Mouse (Mus musculus): ENCODE results near the gene Iqschfp. TPM values are rescaled to one million over a fixed set of nuclear protein-coding genes. Genes with fewer than 3 reads are reported as not detected.

Iqschfp gene
- polyA plus RNA-seq, 1 experiment from 2014 or later = not detected

- 76% methylated on average over 3 of the region's 3 CpGs for WGBS (ENCODE audit: insufficient replicate concordance)
These were observed 758.2 kb downstream of the Iqschfp start for GRCm38 (mm10) chr3:68650251-68650650.

GRCm38 (mm10) chr3:68656607-68657352 lies 764.7 kb downstream of the Iqschfp start:
- Histone ChIP-seq H3K27ac (ENCODE audit: low read length) (no peak overlapping the region), H3K9me3 (replicated peaks; ENCODE audit: control insufficient read depth, low read length) (no peaks in the 10 kb centered on the region), H3K27me3 (ENCODE audit: control insufficient read depth, insufficient read depth, low read depth, low read length) (no peaks in the 10 kb centered on the region), H3K4me2 (ENCODE audit: low read depth, low read length) (no peak overlapping the region), H3K4me1 (ENCODE audit: control insufficient read depth, low read depth, low read length) (no peaks in the 10 kb centered on the region), H3K4me3 (ENCODE audit: low read depth, low read length) (no peak overlapping the region), H3K36me3 (ENCODE audit: control insufficient read depth, insufficient read depth) (no peaks in the 10 kb centered on the region), H3K9ac (ENCODE audit: low read depth, low read length) (no peak overlapping the region)
- ATAC-seq (ENCODE audit: low read depth) = no peak
- 52% methylated on average over 4 of the region's 4 CpGs for WGBS (ENCODE audit: insufficient replicate concordance)

More at GRCm38 (mm10) chr3:68650251-68650650, 758.2 kb downstream of the Iqschfp start:
- Histone ChIP-seq H3K9ac (ENCODE audit: low read depth, low read length) (no peak overlapping the region), H3K4me1 (ENCODE audit: control insufficient read depth, low read depth, low read length) (no peaks in the 10 kb centered on the region), H3K4me2 (ENCODE audit: low read depth, low read length) (no peak overlapping the region), H3K36me3 (ENCODE audit: control insufficient read depth, insufficient read depth) (no peaks in the 10 kb centered on the region), H3K4me3 (ENCODE audit: low read depth, low read length) (no peak overlapping the region), H3K9me3 (replicated peaks; ENCODE audit: control insufficient read depth, low read length) (no peaks in the 10 kb centered on the region), H3K27me3 (ENCODE audit: control insufficient read depth, insufficient read depth, low read depth, low read length) (no peaks in the 10 kb centered on the region), H3K27ac (ENCODE audit: low read length) (no peak overlapping the region)
- no peak for ATAC-seq (ENCODE audit: low read depth)

- no peak for ATAC-seq (ENCODE audit: low read depth)
- Histone ChIP-seq H3K27ac (ENCODE audit: low read length) (no peak overlapping the region), H3K4me3 (ENCODE audit: low read depth, low read length) (no peak overlapping the region), H3K27me3 (ENCODE audit: control insufficient read depth, insufficient read depth, low read depth, low read length) (no peaks in the 10 kb centered on the region), H3K9me3 (replicated peaks; ENCODE audit: control insufficient read depth, low read length) (no peaks in the 10 kb centered on the region), H3K4me1 (ENCODE audit: control insufficient read depth, low read depth, low read length) (no peaks in the 10 kb centered on the region), H3K36me3 (ENCODE audit: control insufficient read depth, insufficient read depth) (no peaks in the 10 kb centered on the region), H3K9ac (ENCODE audit: low read depth, low read length) (no peak overlapping the region), H3K4me2 (ENCODE audit: low read depth, low read length) (no peak overlapping the region)
- WGBS (ENCODE audit: insufficient replicate concordance) = 8% methylated on average over 9 of the region's 9 CpGs
These were observed 765.7 kb downstream of the Iqschfp start for GRCm38 (mm10) chr3:68657589-68658245.

GRCm38 (mm10) chr3:68659996-68660395 lies 768.0 kb downstream of the Iqschfp start:
- Histone ChIP-seq H3K27ac (ENCODE audit: low read length) (no peak overlapping the region), H3K27me3 (ENCODE audit: control insufficient read depth, insufficient read depth, low read depth, low read length) (no peaks in the 10 kb centered on the region), H3K9ac (ENCODE audit: low read depth, low read length) (no peak overlapping the region), H3K9me3 (replicated peaks; ENCODE audit: control insufficient read depth, low read length) (no peaks in the 10 kb centered on the region), H3K36me3 (ENCODE audit: control insufficient read depth, insufficient read depth) (no peaks in the 10 kb centered on the region), H3K4me1 (ENCODE audit: control insufficient read depth, low read depth, low read length) (no peaks in the 10 kb centered on the region), H3K4me3 (ENCODE audit: low read depth, low read length) (no peak overlapping the region), H3K4me2 (ENCODE audit: low read depth, low read length) (no peak overlapping the region)
- no peak for ATAC-seq (ENCODE audit: low read depth)
- 78% methylated on average over 6 of the region's 6 CpGs for WGBS (ENCODE audit: insufficient replicate concordance)

GRCm38 (mm10) chr3:68660538-68660937 lies 768.5 kb downstream of the Iqschfp start:
- 38% methylated on average over 4 of the region's 4 CpGs for WGBS (ENCODE audit: insufficient replicate concordance)
- H3K27me3 ChIP-seq (ENCODE audit: control insufficient read depth, insufficient read depth, low read depth, low read length) = no peaks in the 10 kb centered on the region
- H3K4me1 ChIP-seq (ENCODE audit: control insufficient read depth, low read depth, low read length) = no peaks in the 10 kb centered on the region
- H3K4me2 ChIP-seq (ENCODE audit: low read depth, low read length) = no peak overlapping the region
- H3K27ac ChIP-seq (ENCODE audit: low read length) = no peak overlapping the region
- no peaks in the 10 kb centered on the region for H3K9me3 ChIP-seq (replicated peaks; ENCODE audit: control insufficient read depth, low read length)
- H3K36me3 ChIP-seq (ENCODE audit: control insufficient read depth, insufficient read depth) = no peaks in the 10 kb centered on the region
- H3K9ac ChIP-seq (ENCODE audit: low read depth, low read length) = no peak overlapping the region
- H3K4me3 ChIP-seq (ENCODE audit: low read depth, low read length) = no peak overlapping the region
- ATAC-seq (ENCODE audit: low read depth) = no peak

- ATAC-seq (ENCODE audit: low read depth) = no peak
- H3K9me3 ChIP-seq (replicated peaks; ENCODE audit: control insufficient read depth, low read length) = no peaks in the 10 kb centered on the region
- no peaks in the 10 kb centered on the region for H3K4me1 ChIP-seq (ENCODE audit: control insufficient read depth, low read depth, low read length)
- no peak overlapping the region for H3K27ac ChIP-seq (ENCODE audit: low read length)
- no peak overlapping the region for H3K4me3 ChIP-seq (ENCODE audit: low read depth, low read length)
- H3K27me3 ChIP-seq (ENCODE audit: control insufficient read depth, insufficient read depth, low read depth, low read length) = no peaks in the 10 kb centered on the region
- 32% methylated on average over 5 of the region's 5 CpGs for WGBS (ENCODE audit: insufficient replicate concordance)
- no peaks in the 10 kb centered on the region for H3K36me3 ChIP-seq (ENCODE audit: control insufficient read depth, insufficient read depth)
- no peak overlapping the region for H3K4me2 ChIP-seq (ENCODE audit: low read depth, low read length)
- H3K9ac ChIP-seq (ENCODE audit: low read depth, low read length) = no peak overlapping the region
These were observed 770.4 kb downstream of the Iqschfp start for GRCm38 (mm10) chr3:68662386-68662785.

- no peak for ATAC-seq (ENCODE audit: low read depth)
- Histone ChIP-seq H3K9ac (ENCODE audit: low read depth, low read length) (no peak overlapping the region), H3K4me1 (ENCODE audit: control insufficient read depth, low read depth, low read length) (no peaks in the 10 kb centered on the region), H3K4me3 (ENCODE audit: low read depth, low read length) (no peak overlapping the region), H3K4me2 (ENCODE audit: low read depth, low read length) (no peak overlapping the region), H3K27me3 (ENCODE audit: control insufficient read depth, insufficient read depth, low read depth, low read length) (no peaks in the 10 kb centered on the region), H3K36me3 (ENCODE audit: control insufficient read depth, insufficient read depth) (no peaks in the 10 kb centered on the region), H3K9me3 (replicated peaks; ENCODE audit: control insufficient read depth, low read length) (no peaks in the 10 kb centered on the region), H3K27ac (ENCODE audit: low read length) (no peak overlapping the region)
- 75% methylated on average over 6 of the region's 6 CpGs for WGBS (ENCODE audit: insufficient replicate concordance)
These were observed 772.3 kb downstream of the Iqschfp start for GRCm38 (mm10) chr3:68664337-68664736.

- Histone ChIP-seq H3K36me3 (ENCODE audit: control insufficient read depth, insufficient read depth) (no peaks in the 10 kb centered on the region), H3K27me3 (ENCODE audit: control insufficient read depth, insufficient read depth, low read depth, low read length) (no peaks in the 10 kb centered on the region), H3K9ac (ENCODE audit: low read depth, low read length) (no peak overlapping the region), H3K9me3 (replicated peaks; ENCODE audit: control insufficient read depth, low read length) (no peaks in the 10 kb centered on the region), H3K4me3 (ENCODE audit: low read depth, low read length) (no peak overlapping the region), H3K4me2 (ENCODE audit: low read depth, low read length) (no peak overlapping the region), H3K27ac (ENCODE audit: low read length) (no peak overlapping the region), H3K4me1 (ENCODE audit: control insufficient read depth, low read depth, low read length) (no peaks in the 10 kb centered on the region)
- 48% methylated on average over 7 of the region's 7 CpGs for whole genome bisulfite sequencing (ENCODE audit: insufficient replicate concordance)
- no peak for ATAC-seq (ENCODE audit: low read depth)
These were observed 774.3 kb downstream of the Iqschfp start for GRCm38 (mm10) chr3:68666377-68666776.

GRCm38 (mm10) chr3:68667852-68668251 lies 775.8 kb downstream of the Iqschfp start:
- Histone ChIP-seq H3K4me1 (ENCODE audit: control insufficient read depth, low read depth, low read length) (no peaks in the 10 kb centered on the region), H3K4me2 (ENCODE audit: low read depth, low read length) (no peak overlapping the region), H3K4me3 (ENCODE audit: low read depth, low read length) (no peak overlapping the region), H3K9ac (ENCODE audit: low read depth, low read length) (no peak overlapping the region), H3K9me3 (replicated peaks; ENCODE audit: control insufficient read depth, low read length) (no peaks in the 10 kb centered on the region), H3K36me3 (ENCODE audit: control insufficient read depth, insufficient read depth) (no peaks in the 10 kb centered on the region), H3K27me3 (ENCODE audit: control insufficient read depth, insufficient read depth, low read depth, low read length) (no peaks in the 10 kb centered on the region), H3K27ac (ENCODE audit: low read length) (no peak overlapping the region)
- ATAC-seq (ENCODE audit: low read depth) = no peak
- WGBS (ENCODE audit: insufficient replicate concordance) = 74% methylated on average over 1 of the region's 1 CpGs
